Mouse (Mus musculus) bone marrow macrophage, adult 2 months (primary cell): ENCODE data around the gene Emilin3.

Experiments
- CTCF ChIP-seq: IDR thresholded peaks from 2 replicates; pipeline ENCODE4 v1.5.1; 2012; ENCODE audit warnings: low read depth, mild to moderate bottlenecking, low read length, moderate library complexity
- POLR2A ChIP-seq: IDR thresholded peaks from 2 replicates; pipeline ENCODE4 v1.6.1; 2012; ENCODE audit warnings: mild to moderate bottlenecking, low read depth, low read length, borderline replicate concordance

DNA sequence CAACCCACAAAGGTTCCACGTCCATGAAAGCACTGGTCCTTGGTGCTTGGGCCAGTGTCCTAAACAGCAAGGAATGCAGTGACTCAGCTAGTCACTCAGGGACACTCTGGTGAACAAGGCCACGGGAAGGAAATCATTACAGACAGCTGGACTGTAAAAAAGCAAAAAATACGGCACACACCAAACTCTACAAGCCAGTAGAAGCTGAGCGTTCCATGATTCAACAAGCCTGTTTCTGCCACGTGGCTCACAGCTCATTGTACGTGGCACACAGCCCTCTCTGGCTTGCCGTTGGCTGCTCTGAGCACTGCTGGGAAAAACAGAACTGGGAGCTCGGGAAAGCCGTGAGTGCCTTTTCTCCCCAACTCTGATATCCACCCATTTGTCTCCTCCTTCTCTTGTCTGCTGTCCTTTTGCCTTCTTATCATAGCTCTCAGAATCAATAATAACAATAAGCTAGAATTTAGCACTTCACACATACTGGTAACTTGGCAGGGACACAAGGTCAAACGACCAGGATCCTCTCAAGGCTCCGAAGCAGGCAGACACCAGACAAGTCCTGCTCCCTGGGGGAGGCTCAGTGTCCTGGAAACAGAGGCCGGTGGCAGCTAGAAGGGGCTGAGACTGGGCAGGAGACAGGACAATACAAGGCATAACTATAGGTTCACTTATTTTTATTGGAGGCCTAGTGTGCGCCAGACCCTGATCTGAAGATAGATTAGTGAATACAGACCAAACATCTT lies 31.5 kb downstream of the Emilin3 start, which contains the start of gene Lpin3:
- TF ChIP-seq CTCF: no peak
- no peak for TF ChIP-seq POLR2A
